Mouse (Mus musculus): Measurements from ENCODE around the gene Jph4.

- TF ChIP-seq CTCF (IDR thresholded peaks at IDR 0.05; ENCODE audit: low read depth) (peak; percentile 66), EP300 (IDR thresholded peaks at IDR 0.05; ENCODE audit: low read depth) (no peak)
These were observed 2.6 kb downstream of the Jph4 start for GRCm38 (mm10) chr14:55113975-55114645.
